Mouse (Mus musculus) embryonic facial prominence, embryonic 11.5 days (tissue): Measurements from ENCODE around the gene Tmem176a. TPM values are rescaled to one million over a fixed set of nuclear protein-coding genes. Genes with fewer than 3 reads are reported as not detected.

Experiments used
- ATAC-seq: fragments of 200-750 bp; cut with Nextera tagmentation; replicated peaks from 2 replicates; pipeline ENCODE4 v1.8.0; 2017; ENCODE audit warnings: low read depth; ENCODE audit not compliant: insufficient number of reproducible peaks, low FRiP score, low TSS enrichment
- DNase-seq: peaks from one replicate; pipeline ENCODE4 v3.0.0-alpha.2; 2015; ENCODE audit warnings: low spot score
- H3K27ac ChIP-seq: fragments of 300-500 bp; sonication (generic); replicated peaks from 2 replicates; pipeline ENCODE4 v1.5.1; 2014; ENCODE audit warnings: mild to moderate bottlenecking, low read depth, low read length, control low read depth
- H3K27me3 ChIP-seq: fragments of 300-500 bp; sonication (generic); 2 replicates; pipeline ENCODE4 v1.6.1; 2014; ENCODE audit warnings: mild to moderate bottlenecking, low read length, moderate library complexity, mixed read lengths; ENCODE audit not compliant: control insufficient read depth, insufficient read depth
- H3K36me3 ChIP-seq: fragments of 300-500 bp; sonication (generic); replicated peaks from 2 replicates; pipeline ENCODE4 v1.6.1; 2014; ENCODE audit warnings: low read depth, mild to moderate bottlenecking, low read length, moderate library complexity, mixed read lengths; ENCODE audit not compliant: control insufficient read depth, insufficient read depth
- H3K4me1 ChIP-seq: fragments of 300-500 bp; sonication (generic); 2 replicates; pipeline ENCODE4 v1.6.1; 2014; ENCODE audit warnings: low read length, mixed read lengths; ENCODE audit not compliant: control insufficient read depth, insufficient read depth
- H3K4me2 ChIP-seq: fragments of 300-500 bp; sonication (generic); 2 replicates; pipeline ENCODE4 v1.6.1; 2014; ENCODE audit warnings: low read depth, mild to moderate bottlenecking, control low read depth, low read length, moderate library complexity
- H3K4me3 ChIP-seq: fragments of 300-500 bp; sonication (generic); 2 replicates; pipeline ENCODE4 v1.5.1; 2014; ENCODE audit warnings: low read depth, low read length, control low read depth
- H3K9ac ChIP-seq: fragments of 300-500 bp; sonication (generic); replicated peaks from 2 replicates; pipeline ENCODE4 v1.6.1; 2014; ENCODE audit warnings: mild to moderate bottlenecking, control low read depth, low read length
- H3K9me3 ChIP-seq: fragments of 300-500 bp; sonication (generic); replicated peaks from 2 replicates; pipeline ENCODE4 v1.6.1; 2016; ENCODE audit warnings: mild to moderate bottlenecking, low read length, inconsistent platforms, mixed read lengths; ENCODE audit not compliant: control insufficient read depth
- WGBS: fragments of 180-500 bp; shearing (Covaris S2); extraction: QIAGEN DNeasy Blood & Tissue Kit; methylation state at CpG from one replicate; pipeline ENCODE4 v1.1.7; 2014; 5-methylcytosine and 5-hydroxymethylcytosine counted together
- polyA plus RNA-seq: library from polyadenylated mRNA; unstranded; fragments of >200 nt; fragmentation: Nextera tagmentation; extraction: Ambion mirVana; gene quantifications from 2 replicates; pipeline ENCODE4 v1.2.1, GENCODE M21; 2014

The Tmem176a gene
- polyA plus RNA-seq, 1 experiment from 2014 or later, result 30.4 TPM

DNA sequence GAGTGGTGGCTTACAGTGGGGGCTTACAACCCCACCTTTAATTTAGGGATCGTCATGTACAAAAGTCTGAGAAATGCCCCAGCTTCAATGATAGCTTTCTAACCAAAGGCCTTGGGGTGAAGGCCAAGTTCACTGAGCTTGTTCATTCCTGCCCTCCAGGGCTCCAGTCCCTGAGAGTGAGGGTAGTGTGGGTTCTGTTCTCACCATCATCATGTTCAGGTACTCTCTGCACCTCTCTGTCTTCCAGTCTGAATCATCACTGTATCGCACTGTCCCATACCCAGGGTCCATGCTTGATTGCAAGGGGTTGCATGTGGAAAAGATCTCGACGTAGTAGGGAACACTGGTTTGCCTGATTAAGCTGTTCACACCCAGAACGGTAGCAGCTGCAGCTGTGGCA is 5.5 kb upstream of the Tmem176a start:
- no peaks in the 10 kb centered on the region for H3K9me3 ChIP-seq
- WGBS, result 87% methylated on average over 5 of the region's 5 CpGs
- H3K27ac ChIP-seq, result no peak overlapping the region
- DNase-seq, result no peak
- peaks cover 4% of the 10 kb centered on the region for H3K36me3 ChIP-seq
- ATAC-seq, result no peak
- H3K4me1 ChIP-seq, result peaks cover 4% of the 10 kb centered on the region
- no peak overlapping the region for H3K9ac ChIP-seq
- no peak overlapping the region for H3K4me2 ChIP-seq
- no peak overlapping the region for H3K4me3 ChIP-seq
- H3K27me3 ChIP-seq, result no peaks in the 10 kb centered on the region

GRCm38 (mm10) chr6:48836146-48836545 is 4.6 kb upstream of the Tmem176a start:
- WGBS, result 87% methylated on average over 5 of the region's 5 CpGs
- Histone ChIP-seq H3K4me2 (no peak overlapping the region), H3K9ac (no peak overlapping the region), H3K27ac (no peak overlapping the region), H3K4me1 (peaks cover 4% of the 10 kb centered on the region), H3K27me3 (no peaks in the 10 kb centered on the region), H3K4me3 (no peak overlapping the region), H3K9me3 (no peaks in the 10 kb centered on the region), H3K36me3 (peaks cover 4% of the 10 kb centered on the region)
- no peak for DNase-seq
- ATAC-seq, result no peak

DNA sequence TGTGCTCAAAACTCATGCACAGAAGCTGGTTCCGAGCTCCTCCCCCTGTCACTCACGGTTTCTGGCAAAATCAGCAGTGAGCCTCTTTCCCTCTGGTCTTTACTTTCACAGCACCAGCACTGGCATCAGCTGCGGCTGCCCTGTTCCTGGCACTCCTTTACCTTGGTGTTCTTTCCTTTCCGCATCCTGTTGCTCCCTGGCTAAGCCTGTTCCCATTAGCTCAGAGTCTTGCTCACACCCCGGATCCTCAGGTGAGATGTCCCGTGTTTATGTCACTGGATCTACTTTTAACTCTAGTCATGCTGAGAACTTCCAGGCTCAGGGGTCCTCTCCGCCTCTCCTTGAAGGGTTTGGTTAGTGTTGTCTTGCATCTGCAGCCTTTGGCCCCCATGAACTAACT is 3.2 kb upstream of the Tmem176a start:
- DNase-seq, result no peak
- Histone ChIP-seq H3K27me3 (no peaks in the 10 kb centered on the region), H3K4me1 (peaks cover 6% of the 10 kb centered on the region), H3K9me3 (no peaks in the 10 kb centered on the region), H3K36me3 (peaks cover 4% of the 10 kb centered on the region), H3K9ac (no peak overlapping the region), H3K4me2 (no peak overlapping the region), H3K27ac (no peak overlapping the region), H3K4me3 (no peak overlapping the region)
- no peak for ATAC-seq
- 77% methylated on average over 7 of the region's 7 CpGs for WGBS

- ATAC-seq, result no peak
- no peak overlapping the region for H3K27ac ChIP-seq
- H3K9me3 ChIP-seq, result no peaks in the 10 kb centered on the region
- DNase-seq, result no peak
- WGBS, result 86% methylated on average over 6 of the region's 6 CpGs
- H3K4me2 ChIP-seq, result no peak overlapping the region
- no peak overlapping the region for H3K4me3 ChIP-seq
- no peak overlapping the region for H3K9ac ChIP-seq
- no peaks in the 10 kb centered on the region for H3K27me3 ChIP-seq
- no peaks in the 10 kb centered on the region for H3K36me3 ChIP-seq
- peaks cover 6% of the 10 kb centered on the region for H3K4me1 ChIP-seq
These were observed 2.2 kb upstream of the Tmem176a start for GRCm38 (mm10) chr6:48838321-48839080.

DNA sequence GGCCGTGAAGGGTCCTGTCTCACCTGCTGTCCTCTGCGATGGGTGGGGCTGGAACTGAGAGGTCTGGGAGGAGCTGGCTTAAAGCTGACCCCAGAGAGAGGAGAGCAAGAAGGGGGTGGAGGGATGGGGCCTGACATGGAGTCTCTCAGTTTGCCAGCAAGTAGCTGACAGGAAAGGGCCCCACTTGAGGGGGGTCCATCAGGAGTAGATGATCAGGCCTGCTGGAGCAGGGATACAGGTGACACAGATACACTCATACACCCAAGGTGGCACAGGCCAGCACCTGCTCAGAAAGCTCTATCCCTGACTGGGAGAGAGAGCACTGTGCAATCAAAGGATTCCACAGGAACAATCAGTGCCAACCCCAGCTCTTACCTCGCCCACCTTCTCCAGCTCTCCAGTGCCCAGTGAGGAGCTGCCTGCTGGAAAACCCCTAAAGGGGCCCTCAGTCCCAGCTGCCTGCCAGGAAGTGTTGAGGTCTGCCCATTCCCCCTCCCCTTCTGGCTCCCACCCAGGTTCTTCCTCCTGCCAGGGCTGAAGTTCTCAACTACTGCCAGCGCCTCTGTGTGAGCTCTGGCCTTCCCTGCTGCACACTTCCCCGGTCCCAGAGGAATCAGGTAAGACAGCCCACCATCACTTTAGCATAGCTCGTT is 380 bp downstream of the Tmem176a start, which contains the start of gene Tmem176b:
Gene Tmem176b, minus strand, starts transcription at position 524 of the 653 bp plus-strand sequence.
- H3K36me3 ChIP-seq, result no peaks in the 10 kb centered on the region
- DNase-seq, result peak; percentile 85
- ATAC-seq, result peak; percentile 90
- peak within 1 kb of the TSS; percentile 48 for H3K4me2 ChIP-seq
- no peaks in the 10 kb centered on the region for H3K27me3 ChIP-seq
- H3K27ac ChIP-seq, result peak within 1 kb of the TSS; percentile 44; the same call in 1 of the 2 replicates
- H3K4me1 ChIP-seq, result peaks cover 6% of the 10 kb centered on the region
- H3K4me3 ChIP-seq, result peak within 1 kb of the TSS; percentile 32
- WGBS, result 12% methylated on average over 6 of the region's 6 CpGs
- H3K9me3 ChIP-seq, result no peaks in the 10 kb centered on the region
- H3K9ac ChIP-seq, result peak within 1 kb of the TSS; percentile 44

- H3K27ac ChIP-seq, result no peak overlapping the region
- no peak overlapping the region for H3K4me3 ChIP-seq
- H3K4me1 ChIP-seq, result peaks cover 6% of the 10 kb centered on the region
- DNase-seq (no peak), ATAC-seq (no peak)
- 68% methylated on average over 11 of the region's 11 CpGs for WGBS
- H3K9ac ChIP-seq, result no peak overlapping the region
- H3K9me3 ChIP-seq, result no peaks in the 10 kb centered on the region
- H3K36me3 ChIP-seq, result no peaks in the 10 kb centered on the region
- H3K4me2 ChIP-seq, result no peak overlapping the region; the same call in 1 of the 2 replicates
- H3K27me3 ChIP-seq, result no peaks in the 10 kb centered on the region
These were observed 1.6 kb downstream of the Tmem176a start for GRCm38 (mm10) chr6:48842111-48842842.

DNA sequence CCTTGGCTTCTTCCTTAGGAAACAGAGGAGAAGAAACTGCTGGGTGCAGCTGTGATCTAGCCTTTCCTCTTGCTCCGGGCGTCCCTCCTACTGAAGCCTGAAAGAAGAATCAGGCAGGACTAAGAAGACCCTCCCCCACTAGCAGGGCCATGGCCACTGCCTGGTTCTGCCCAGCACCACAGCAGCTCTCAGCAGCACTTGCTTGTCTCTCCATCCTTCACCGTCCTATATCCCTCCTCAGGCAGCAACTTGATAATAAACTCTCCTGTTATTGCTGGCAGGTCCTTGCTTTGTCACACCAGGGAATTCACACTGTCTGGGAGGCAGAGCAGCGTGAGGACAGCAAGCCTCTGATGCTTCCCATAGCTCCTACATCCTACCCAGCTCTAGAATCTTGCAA is 4.4 kb downstream of the Tmem176a start:
- Histone ChIP-seq H3K9me3 (no peaks in the 10 kb centered on the region), H3K9ac (no peak overlapping the region), H3K36me3 (no peaks in the 10 kb centered on the region), H3K27ac (no peak overlapping the region), H3K4me2 (no peak overlapping the region), H3K4me1 (peaks cover 4% of the 10 kb centered on the region), H3K27me3 (no peaks in the 10 kb centered on the region), H3K4me3 (no peak overlapping the region)
- WGBS, result 67% methylated on average over 4 of the region's 4 CpGs
- ATAC-seq (no peak), DNase-seq (no peak)
